Mouse (Mus musculus) spleen, adult 2 months (tissue): Measurements from ENCODE around the gene Mblac2.

Experiments used
- CTCF ChIP-seq: fragments of 200-500 bp; IDR thresholded peaks from 2 replicates; pipeline ENCODE4 v1.5.1; 2011; ENCODE audit warnings: mild to moderate bottlenecking, inconsistent platforms; ENCODE audit not compliant: insufficient read depth, insufficient read length, insufficient replicate concordance; ENCODE audit errors: extremely low read depth
- POLR2A ChIP-seq: fragments of 200-500 bp; IDR thresholded peaks from 2 replicates; pipeline ENCODE4 v1.6.1; 2011; ENCODE audit warnings: low read depth, low read length, inconsistent platforms

DNA sequence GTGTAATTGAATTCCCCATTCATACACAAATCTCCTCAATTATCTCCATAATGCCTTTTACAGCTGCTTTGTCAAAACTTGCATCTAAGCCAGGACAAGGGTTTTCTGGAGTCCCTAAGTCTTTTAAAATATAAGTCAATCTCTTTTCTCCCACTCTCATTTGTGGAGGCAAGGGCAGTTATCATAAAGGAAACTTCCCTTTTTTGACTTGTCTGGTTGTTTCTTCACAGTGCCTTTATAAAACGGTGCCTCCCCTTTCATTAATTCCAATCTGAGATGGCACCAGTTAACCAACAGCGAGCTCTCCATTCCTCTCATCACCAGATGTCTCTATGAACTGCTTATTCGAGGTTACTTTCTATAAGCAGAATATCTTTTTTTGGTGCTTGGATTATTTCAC, 65.1 kb downstream of the Mblac2 start:
- no peak for TF ChIP-seq POLR2A
- TF ChIP-seq CTCF, result no peak
